In the genomic region with DNA sequence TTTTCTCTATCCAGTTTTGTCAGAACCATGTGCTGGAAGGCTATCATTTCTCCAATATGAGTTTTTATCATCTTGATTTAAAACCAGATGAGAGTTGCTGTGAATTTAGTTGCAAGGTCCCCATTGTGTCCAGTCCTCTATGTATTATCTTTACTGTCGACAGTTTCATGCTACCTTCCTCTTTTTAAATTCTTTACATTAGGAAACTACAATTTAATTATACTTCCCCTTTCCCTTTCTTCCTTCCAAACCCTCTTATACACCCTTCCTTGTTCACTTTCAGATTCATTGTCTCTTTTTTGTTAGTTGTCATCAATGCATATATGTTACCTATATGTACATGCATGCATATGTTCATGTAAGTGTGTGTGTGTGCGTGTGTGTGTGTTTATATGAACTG, we compare ENCODE assay signal across 26 mouse cellular contexts.
"Had no signal": no experiment of that assay in that cellular context is flagged by ENCODE, and none has a peak within 500 bp of the region (broad histone marks: within the 10 kb centered on the region; RNA-seq: fewer than 3 reads in every experiment).

No protein-coding gene starts in this region.

- H3K27ac ChIP-seq: gastrocnemius, adult 2 months; heart, adult 2 months; heart, embryonic 13.5 days; heart, embryonic 15.5 days; hindbrain, embryonic 12.5 days; hindbrain, embryonic 14.5 days; intestine, embryonic 15.5 days; layer of hippocampus, adult 2 months; left cerebral cortex, adult 2 months; limb, embryonic 13.5 days; limb, embryonic 15.5 days; liver, embryonic 13.5 days; liver, embryonic 15.5 days had no signal

- H3K4me2 ChIP-seq: heart, embryonic 11.5 days; heart, embryonic 13.5 days; heart, embryonic 15.5 days; hindbrain, embryonic 12.5 days; hindbrain, embryonic 14.5 days; intestine, embryonic 15.5 days; limb, embryonic 13.5 days; limb, embryonic 15.5 days; liver, embryonic 13.5 days; liver, embryonic 15.5 days had no signal

- DNase-seq: gastrocnemius, adult 2 months; gastrocnemius, postnatal 10 days; gastrocnemius, postnatal 25 days; heart, adult 11 months; heart, adult 2 months; heart, postnatal 14 days; heart, postnatal 36 days; kidney, adult 18-20 months; kidney, postnatal 10 days; kidney, postnatal 25 days; kidney, postnatal 4 days; liver, embryonic 13.5 days had no signal

- H3K36me3 ChIP-seq: heart, embryonic 13.5 days; heart, embryonic 15.5 days; hindbrain, embryonic 12.5 days; intestine, embryonic 15.5 days; limb, embryonic 13.5 days; limb, embryonic 15.5 days; liver, embryonic 13.5 days; liver, embryonic 15.5 days had no signal

- H3K9me3 ChIP-seq: heart, embryonic 13.5 days; heart, embryonic 15.5 days; hindbrain, embryonic 12.5 days; intestine, embryonic 15.5 days; limb, embryonic 13.5 days; limb, embryonic 15.5 days; liver, embryonic 13.5 days; liver, embryonic 15.5 days had no signal

- H3K27me3 ChIP-seq: heart, embryonic 13.5 days; heart, embryonic 15.5 days; hindbrain, embryonic 12.5 days; intestine, embryonic 15.5 days; limb, embryonic 13.5 days; limb, embryonic 15.5 days; liver, embryonic 13.5 days; liver, embryonic 15.5 days had no signal

- H3K4me3 ChIP-seq: gastrocnemius, adult 2 months; heart, adult 2 months; heart, embryonic 13.5 days; heart, embryonic 15.5 days; hindbrain, embryonic 12.5 days; intestine, embryonic 15.5 days; layer of hippocampus, adult 2 months; left cerebral cortex, adult 2 months; limb, embryonic 13.5 days; limb, embryonic 15.5 days; liver, embryonic 13.5 days; liver, embryonic 15.5 days had no signal

- H3K9ac ChIP-seq: heart, embryonic 13.5 days; heart, embryonic 15.5 days; hindbrain, embryonic 12.5 days; hindbrain, embryonic 14.5 days; intestine, embryonic 15.5 days; limb, embryonic 13.5 days; limb, embryonic 15.5 days; liver, embryonic 13.5 days; liver, embryonic 15.5 days had no signal

- ATAC-seq: hindbrain, embryonic 16.5 days; inflammation-experienced regulatory T-cells, adult 6 months; intestine, embryonic 15.5 days; intestine, postnatal 0 days had no signal

- H3K4me1 ChIP-seq: heart, embryonic 13.5 days; heart, embryonic 15.5 days; hindbrain, embryonic 12.5 days; intestine, embryonic 15.5 days; limb, embryonic 13.5 days; limb, embryonic 15.5 days; liver, embryonic 13.5 days; liver, embryonic 15.5 days had no signal
